Mouse (Mus musculus) C2C12 (cell line): ENCODE measurements around the gene Gm49673. TPM values are rescaled to one million over a fixed set of nuclear protein-coding genes. Genes with fewer than 3 reads are reported as not detected.
A peak's percentile ranks its signal among the peaks of the same experiment; 100 is the strongest.
"Not testable (repeated sequence)": the region's sequence is repeated elsewhere in the genome, so short reads cannot be mapped to it uniquely, and the experiment has no call there.

Experiments used
- H3K27me3 ChIP-seq: one replicate; pipeline ENCODE4 v1.6.1; 2011; ENCODE audit not compliant: control insufficient read depth, insufficient read depth, insufficient read length
- H3K36me3 ChIP-seq: one replicate; pipeline ENCODE4 v1.6.1; 2011; ENCODE audit not compliant: control insufficient read depth, insufficient read depth
- H3K4me3 ChIP-seq: one replicate; pipeline ENCODE4 v1.5.1; 2011; ENCODE audit warnings: mild to moderate bottlenecking, control low read depth; ENCODE audit not compliant: poor library complexity, insufficient read depth, severe bottlenecking
- H3K79me2 ChIP-seq: one replicate; pipeline ENCODE4 v1.6.1; 2011; ENCODE audit not compliant: control insufficient read depth, insufficient read depth
- H3K79me3 ChIP-seq: one replicate; pipeline ENCODE4 v1.6.1; 2011; ENCODE audit warnings: low read depth, control low read depth
- H3ac ChIP-seq: one replicate; pipeline ENCODE3; 2011; ENCODE audit warnings: low read depth; ENCODE audit not compliant: control insufficient read depth, insufficient read length
- CEBPB ChIP-seq: IDR thresholded peaks from one replicate; pipeline ENCODE4 v1.6.1; 2011; ENCODE audit warnings: low read depth, mild to moderate bottlenecking, control low read depth, moderate library complexity
- CTCF ChIP-seq: IDR thresholded peaks from one replicate; pipeline ENCODE4 v1.5.1; 2011; ENCODE audit not compliant: control insufficient read depth, insufficient read depth, insufficient read length
- FOSL1 ChIP-seq: IDR thresholded peaks from one replicate; pipeline ENCODE4 v1.8.0; 2011; ENCODE audit warnings: mild to moderate bottlenecking, low read length; ENCODE audit not compliant: poor library complexity, insufficient read depth, severe bottlenecking
- MAX ChIP-seq: IDR thresholded peaks from one replicate; pipeline ENCODE4 v1.6.1; 2011; ENCODE audit warnings: mild to moderate bottlenecking, control low read depth
- MYOD1 ChIP-seq: IDR thresholded peaks from one replicate; pipeline ENCODE4 v1.6.1; 2011; ENCODE audit warnings: low read depth; ENCODE audit not compliant: control insufficient read depth, insufficient read length
- MYOG ChIP-seq: IDR thresholded peaks from one replicate; pipeline ENCODE4 v1.6.1; 2011; ENCODE audit not compliant: control insufficient read depth, insufficient read length; ENCODE audit errors: extremely low read depth
- USF1 ChIP-seq: IDR thresholded peaks from one replicate; pipeline ENCODE4 v1.6.1; 2011; ENCODE audit warnings: low read depth, mild to moderate bottlenecking, control low read depth, moderate library complexity
- long read RNA-seq, 2 experiments: library from polyadenylated mRNA; unstranded; transcript quantifications; one replicate each; pipeline ENCODE4 v2.0.0; 2019 to 2020
- polyA plus RNA-seq: library from polyadenylated mRNA; unstranded; fragments of >200 nt; fragmentation: generic; extraction: Trizol; gene quantifications from one replicate; pipeline ENCODE4 v1.2.1, GENCODE M21; 2012; ENCODE audit warnings: missing spikeins

Gm49673 gene
- 0.04 TPM for polyA plus RNA-seq
- long read RNA-seq, experiment 1, partial matches to known transcripts: 2 of 10 reads
- long read RNA-seq, experiment 1, other reads (novel, unspliced or antisense): 8 of 10 reads
- long read RNA-seq, experiment 2, partial matches to known transcripts: 0 of 4 reads
- long read RNA-seq, experiment 2, other reads (novel, unspliced or antisense): 4 of 4 reads

- not testable (repeated sequence) for H3ac ChIP-seq, H3K27me3 ChIP-seq, H3K79me2 ChIP-seq, H3K79me3 ChIP-seq, H3K36me3 ChIP-seq
- peak within 1 kb of the TSS; percentile 49 for H3K4me3 ChIP-seq
Measured at GRCm38 (mm10) chr17:8147439-8148316, at the start of gene Gm49673, which contains the start of gene Rnaset2a. Gene Gm49673, minus strand, starts transcription at chr17:8147788. Gene Rnaset2a, minus strand, starts transcription at chr17:8148097.

GRCm38 (mm10) chr17:8195685-8196376 lies 48.2 kb upstream of the Gm49673 start:
- Histone ChIP-seq H3K4me3 (no peak overlapping the region), H3K36me3 (peaks cover 58% of the 10 kb centered on the region)

GRCm38 (mm10) chr17:8193678-8194077 lies 46.1 kb upstream of the Gm49673 start:
- H3ac ChIP-seq: no peak overlapping the region
- H3K79me2 ChIP-seq: no peaks in the 10 kb centered on the region
- H3K79me3 ChIP-seq: no peaks in the 10 kb centered on the region
- TF ChIP-seq USF1 (no peak), FOSL1 (no peak), CTCF (no peak), CEBPB (no peak), MYOD1 (no peak), MYOG (no peak)
- H3K27me3 ChIP-seq: no peaks in the 10 kb centered on the region
- no peak overlapping the region for H3K4me3 ChIP-seq
- H3K36me3 ChIP-seq: peaks cover 78% of the 10 kb centered on the region

More at GRCm38 (mm10) chr17:8195685-8196376, 48.2 kb upstream of the Gm49673 start:
- Histone ChIP-seq H3K79me2 (no peaks in the 10 kb centered on the region), H3K27me3 (no peaks in the 10 kb centered on the region), H3ac (no peak overlapping the region), H3K79me3 (no peaks in the 10 kb centered on the region)
- TF ChIP-seq CTCF: no peak
- no peak for TF ChIP-seq MYOD1
- TF ChIP-seq MYOG: no peak

GRCm38 (mm10) chr17:8184217-8184616 lies 36.6 kb upstream of the Gm49673 start:
- no peak overlapping the region for H3ac ChIP-seq
- H3K36me3 ChIP-seq: peaks cover 86% of the 10 kb centered on the region
- H3K79me2 ChIP-seq: no peaks in the 10 kb centered on the region
- no peak overlapping the region for H3K4me3 ChIP-seq
- TF ChIP-seq CTCF (no peak), FOSL1 (no peak), USF1 (no peak), MYOG (no peak), CEBPB (no peak), MYOD1 (no peak), MAX (no peak)
- H3K79me3 ChIP-seq: no peaks in the 10 kb centered on the region
- H3K27me3 ChIP-seq: no peaks in the 10 kb centered on the region

GRCm38 (mm10) chr17:8183815-8184214 lies 36.2 kb upstream of the Gm49673 start:
- Histone ChIP-seq H3K27me3 (no peaks in the 10 kb centered on the region), H3K79me3 (no peaks in the 10 kb centered on the region), H3K36me3 (peaks cover 83% of the 10 kb centered on the region), H3K4me3 (no peak overlapping the region), H3ac (no peak overlapping the region), H3K79me2 (no peaks in the 10 kb centered on the region)
- no peak for TF ChIP-seq MYOD1
- no peak for TF ChIP-seq USF1
- no peak for TF ChIP-seq CEBPB
- no peak for TF ChIP-seq FOSL1
- TF ChIP-seq CTCF: no peak
- TF ChIP-seq MYOG: no peak
- no peak for TF ChIP-seq MAX
